Mouse (Mus musculus) right cerebral cortex, postnatal 25 days (tissue): ENCODE results near the gene Gm8279.
"Not testable (repeated sequence)": the region's sequence is repeated elsewhere in the genome, so short reads cannot be mapped to it uniquely, and the experiment has no call there.

Experiments
- DNase-seq: peaks from one replicate; pipeline ENCODE4 v3.0.0; 2022

Gm8279 gene

DNA sequence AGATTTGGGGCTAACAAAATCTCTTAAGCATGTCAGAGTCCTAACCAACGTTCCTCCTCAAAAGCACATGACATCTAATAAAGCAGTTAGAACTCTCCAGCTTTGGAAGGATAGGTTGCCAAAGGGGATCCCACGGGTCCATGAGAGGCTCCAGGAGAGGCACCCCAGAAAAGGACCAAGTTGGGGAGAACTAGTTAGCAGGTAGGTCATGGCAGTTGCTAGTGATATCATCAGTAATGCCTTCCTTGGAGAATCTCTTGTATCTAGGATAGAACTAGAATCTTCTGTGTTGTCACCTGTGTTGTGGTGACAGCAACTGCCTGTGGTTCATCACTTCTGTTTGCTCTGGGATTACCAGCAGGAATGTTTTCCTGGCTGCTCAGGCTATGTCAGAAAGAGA lies at the start of gene Gm8279:
Gene Gm8279, plus strand, starts transcription at position 301 of the 400 bp plus-strand sequence.
- not testable (repeated sequence) for DNase-seq

DNA sequence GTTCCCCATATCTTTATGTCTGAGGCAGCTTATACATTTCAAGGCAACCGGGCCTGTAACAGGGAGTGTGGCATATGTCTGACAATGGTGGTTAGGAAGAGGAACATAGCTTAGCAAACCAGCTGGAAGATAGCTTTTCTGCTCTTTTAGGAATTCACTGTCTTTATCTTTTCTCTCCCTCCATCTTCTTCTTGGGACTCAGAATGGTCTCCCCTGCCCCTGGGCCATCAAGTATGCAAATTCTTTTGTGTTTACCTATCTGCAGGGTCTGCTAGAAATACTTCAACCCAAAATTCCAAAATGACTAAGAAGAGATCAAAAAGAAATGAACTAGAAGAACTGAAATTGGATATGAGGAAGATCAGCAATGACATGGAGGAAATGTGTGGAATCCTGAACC lies 32.9 kb downstream of the Gm8279 start, which contains the start of gene Gm3317:
Gene Gm3317, plus strand, starts transcription at position 301 of the 400 bp plus-strand sequence.
- not testable (repeated sequence) for DNase-seq

DNA sequence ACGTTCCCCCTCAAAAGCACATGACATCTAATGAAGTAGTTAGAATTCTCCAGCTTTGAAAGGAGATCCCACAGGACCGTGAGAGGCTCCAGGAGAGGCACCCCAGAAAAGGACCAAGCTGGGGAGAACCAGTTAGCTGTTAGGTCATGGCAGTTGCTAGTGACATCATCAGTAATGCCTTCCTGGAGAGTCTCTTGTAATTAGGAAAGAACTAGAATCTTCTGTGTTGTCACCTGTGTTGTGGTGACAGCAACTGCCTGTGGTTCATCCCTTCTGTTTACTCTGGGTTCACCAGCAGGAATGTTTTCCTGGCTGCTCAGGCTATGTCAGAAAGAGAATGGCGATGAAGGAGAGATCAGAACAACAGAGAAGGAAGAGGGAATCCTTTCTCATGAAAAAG lies 54.2 kb downstream of the Gm8279 start, which contains the start of gene Gm8271:
Gene Gm8271, plus strand, starts transcription at position 301 of the 400 bp plus-strand sequence.
- DNase-seq: not testable (repeated sequence)
